Mouse (Mus musculus): ENCODE results near the gene Zfp112.

GRCm38 (mm10) chr7:24133996-24134828, 22.1 kb downstream of the Zfp112 start, which contains the start of gene Zfp235:
- TF ChIP-seq CTCF (IDR thresholded peaks at IDR 0.05; ENCODE audit: borderline replicate concordance, extremely low read depth, insufficient read depth, insufficient read length) (no peak), POLR2A (IDR thresholded peaks at IDR 0.05; ENCODE audit: borderline replicate concordance, extremely low read depth, insufficient read depth, insufficient read length, poor library complexity, severe bottlenecking) (peak; percentile 63; the same call in 1 of the 2 replicates)
